Mouse (Mus musculus) intestine, postnatal 0 days (tissue): ENCODE results near the gene Rps19. TPM values are rescaled to one million over a fixed set of nuclear protein-coding genes. Genes with fewer than 3 reads are reported as not detected.
A peak's percentile ranks its signal among the peaks of the same experiment; 100 is the strongest.

ENCODE experiments used
- ATAC-seq: fragments of 200-750 bp; cut with Nextera tagmentation; 2 replicates; pipeline ENCODE4 v1.8.0; 2017; ENCODE audit warnings: mild to moderate bottlenecking, moderate TSS enrichment, moderate library complexity
- H3K27ac ChIP-seq: fragments of 300-500 bp; sonication (generic); 2 replicates; pipeline ENCODE4 v1.5.1; 2014; ENCODE audit warnings: mild to moderate bottlenecking, low read depth, low read length, moderate library complexity
- H3K27me3 ChIP-seq: fragments of 300-500 bp; sonication (generic); replicated peaks from 2 replicates; pipeline ENCODE4 v1.6.1; 2014; ENCODE audit warnings: low read length, mixed read lengths; ENCODE audit not compliant: control insufficient read depth, insufficient read depth
- H3K36me3 ChIP-seq: fragments of 300-500 bp; sonication (generic); 2 replicates; pipeline ENCODE4 v1.6.1; 2014; ENCODE audit warnings: mild to moderate bottlenecking, moderate library complexity; ENCODE audit not compliant: control insufficient read depth, insufficient read depth
- H3K4me1 ChIP-seq: fragments of 300-500 bp; sonication (generic); replicated peaks from 2 replicates; pipeline ENCODE4 v1.6.1; 2014; ENCODE audit warnings: antibody characterized with exemption, low read length, mixed read lengths; ENCODE audit not compliant: control insufficient read depth, insufficient read depth
- H3K4me2 ChIP-seq: fragments of 300-500 bp; sonication (generic); replicated peaks from 2 replicates; pipeline ENCODE4 v1.6.1; 2014; ENCODE audit warnings: low read depth, mild to moderate bottlenecking, moderate library complexity
- H3K4me3 ChIP-seq: fragments of 300-500 bp; sonication (generic); 2 replicates; pipeline ENCODE4 v1.5.1; 2014; ENCODE audit warnings: low read depth, low read length
- H3K9ac ChIP-seq: fragments of 300-500 bp; sonication (generic); 2 replicates; pipeline ENCODE4 v1.6.1; 2014; ENCODE audit warnings: mild to moderate bottlenecking, low read depth, low read length
- H3K9me3 ChIP-seq: fragments of 300-500 bp; sonication (generic); 2 replicates; pipeline ENCODE4 v1.6.1; 2016; ENCODE audit warnings: mixed run types; ENCODE audit not compliant: control insufficient read depth
- CTCF ChIP-seq: sonication (generic); IDR thresholded peaks from 2 replicates; pipeline ENCODE4 v1.5.1; 2016; ENCODE audit warnings: low read depth, mild to moderate bottlenecking, control low read depth, antibody characterized with exemption, moderate library complexity
- WGBS: fragments of 180-500 bp; shearing (Covaris S2); extraction: QIAGEN DNeasy Blood & Tissue Kit; methylation state at CpG from one replicate; pipeline ENCODE4 v1.1.7; 2014; 5-methylcytosine and 5-hydroxymethylcytosine counted together
- polyA plus RNA-seq: library from polyadenylated mRNA; unstranded; fragments of >200 nt; fragmentation: Nextera tagmentation; extraction: Ambion mirVana; gene quantifications from 2 replicates; pipeline ENCODE4 v1.2.1, GENCODE M21; 2015

Rps19 gene
- polyA plus RNA-seq, 1 experiment from 2014 or later, result 1,200 TPM

- 90% methylated on average over 9 of the region's 9 CpGs for WGBS
- Histone ChIP-seq H3K4me3 (no peak overlapping the region), H3K9me3 (no peaks in the 10 kb centered on the region), H3K4me1 (0 out of 2 replicates have a peak, but pooled peaks cover 6% of the 10 kb centered on the region), H3K27me3 (no peaks in the 10 kb centered on the region), H3K27ac (no peak overlapping the region), H3K36me3 (peaks cover 20% of the 10 kb centered on the region), H3K9ac (no peak overlapping the region), H3K4me2 (no peak overlapping the region)
- no peak for ATAC-seq
- no peak for TF ChIP-seq CTCF
These were observed 1.6 kb upstream of the Rps19 start for GRCm38 (mm10) chr7:24882416-24883199.

GRCm38 (mm10) chr7:24884693-24885291 lies 621 bp downstream of the Rps19 start:
- no peak for ATAC-seq
- H3K9me3 ChIP-seq, result no peaks in the 10 kb centered on the region
- TF ChIP-seq CTCF, result 0 out of 2 replicates have a peak, but pooled peaks have one; percentile 10
- peak overlapping the region; percentile 98 for H3K4me3 ChIP-seq
- H3K4me1 ChIP-seq, result 0 out of 2 replicates have a peak, but pooled peaks cover 6% of the 10 kb centered on the region
- H3K4me2 ChIP-seq, result peak overlapping the region; percentile 78
- H3K36me3 ChIP-seq, result peaks cover 41% of the 10 kb centered on the region
- H3K9ac ChIP-seq, result peak overlapping the region; percentile 100
- under 1% methylated on average over 47 of the region's 47 CpGs for WGBS
- no peaks in the 10 kb centered on the region for H3K27me3 ChIP-seq
- peak overlapping the region; percentile 87 for H3K27ac ChIP-seq

GRCm38 (mm10) chr7:24885468-24886307 lies 1.5 kb downstream of the Rps19 start:
- no peak overlapping the region for H3K27ac ChIP-seq
- no peaks in the 10 kb centered on the region for H3K9me3 ChIP-seq
- H3K9ac ChIP-seq, result peak overlapping the region; percentile 100
- H3K4me1 ChIP-seq, result 0 out of 2 replicates have a peak, but pooled peaks cover 6% of the 10 kb centered on the region
- peaks cover 46% of the 10 kb centered on the region for H3K36me3 ChIP-seq
- peak overlapping the region; percentile 98 for H3K4me3 ChIP-seq
- no peak for TF ChIP-seq CTCF
- ATAC-seq, result no peak
- H3K27me3 ChIP-seq, result no peaks in the 10 kb centered on the region
- peak overlapping the region; percentile 78 for H3K4me2 ChIP-seq
- 13% methylated on average over 12 of the region's 12 CpGs for WGBS

- no peak for ATAC-seq
- 29% methylated on average over 4 of the region's 4 CpGs for WGBS
- Histone ChIP-seq H3K4me3 (peak overlapping the region; percentile 98), H3K27me3 (no peaks in the 10 kb centered on the region), H3K27ac (no peak overlapping the region), H3K9me3 (no peaks in the 10 kb centered on the region), H3K4me1 (0 out of 2 replicates have a peak, but pooled peaks cover 6% of the 10 kb centered on the region), H3K4me2 (peak overlapping the region; percentile 78), H3K9ac (peak overlapping the region; percentile 100), H3K36me3 (peaks cover 46% of the 10 kb centered on the region)
- no peak for TF ChIP-seq CTCF
These were observed 2.1 kb downstream of the Rps19 start for GRCm38 (mm10) chr7:24886308-24886633.

GRCm38 (mm10) chr7:24887096-24887495 lies 2.9 kb downstream of the Rps19 start:
- H3K4me3 ChIP-seq, result no peak overlapping the region; the same call in 1 of the 2 replicates
- 0 out of 2 replicates have a peak, but pooled peaks cover 6% of the 10 kb centered on the region for H3K4me1 ChIP-seq
- WGBS, result 48% methylated on average over 4 of the region's 4 CpGs
- H3K27me3 ChIP-seq, result no peaks in the 10 kb centered on the region
- no peak for TF ChIP-seq CTCF
- H3K9me3 ChIP-seq, result no peaks in the 10 kb centered on the region
- H3K36me3 ChIP-seq, result peaks cover 46% of the 10 kb centered on the region
- no peak for ATAC-seq
- H3K27ac ChIP-seq, result no peak overlapping the region
- H3K9ac ChIP-seq, result peak overlapping the region; percentile 100; the same call in 1 of the 2 replicates
- peak overlapping the region; percentile 78; the same call in 1 of the 2 replicates for H3K4me2 ChIP-seq
